Mouse (Mus musculus) lung, postnatal 0 days (tissue): ENCODE measurements around the gene Ovch2. TPM values are rescaled to one million over a fixed set of nuclear protein-coding genes. Genes with fewer than 3 reads are reported as not detected.

Experiments
- ATAC-seq: fragments of 200-750 bp; cut with Nextera tagmentation; 2 replicates; pipeline ENCODE4 v1.8.0; 2017; ENCODE audit warnings: moderate library complexity
- DNase-seq: peaks from one replicate; pipeline ENCODE4 v3.0.0-alpha.2; 2016; ENCODE audit warnings: low spot score
- H3K27ac ChIP-seq: fragments of 300-500 bp; sonication (generic); 2 replicates; pipeline ENCODE4 v1.5.1; 2014; ENCODE audit warnings: antibody characterized with exemption, mild to moderate bottlenecking, low read length, mixed read lengths
- H3K27me3 ChIP-seq: fragments of 300-500 bp; sonication (generic); replicated peaks from 2 replicates; pipeline ENCODE4 v1.6.1; 2014; ENCODE audit warnings: low read length, mixed read lengths; ENCODE audit not compliant: insufficient read depth
- H3K36me3 ChIP-seq: fragments of 300-500 bp; sonication (generic); 2 replicates; pipeline ENCODE4 v1.6.1; 2014; ENCODE audit warnings: low read length, mixed read lengths; ENCODE audit not compliant: insufficient read depth
- H3K4me1 ChIP-seq: fragments of 300-500 bp; sonication (generic); 2 replicates; pipeline ENCODE4 v1.6.1; 2014; ENCODE audit warnings: antibody characterized with exemption, low read depth, low read length, mixed read lengths; ENCODE audit not compliant: insufficient read depth
- H3K4me2 ChIP-seq: fragments of 300-500 bp; sonication (generic); replicated peaks from 2 replicates; pipeline ENCODE4 v1.6.1; 2014; ENCODE audit warnings: low read depth, mild to moderate bottlenecking, low read length, moderate library complexity, mixed read lengths
- H3K4me3 ChIP-seq: fragments of 300-500 bp; sonication (generic); 2 replicates; pipeline ENCODE4 v1.5.1; 2014; ENCODE audit warnings: low read depth, low read length
- H3K9ac ChIP-seq: fragments of 300-500 bp; sonication (generic); replicated peaks from 2 replicates; pipeline ENCODE4 v1.6.1; 2014; ENCODE audit warnings: low read depth, mild to moderate bottlenecking
- H3K9me3 ChIP-seq: fragments of 300-500 bp; sonication (generic); 2 replicates; pipeline ENCODE4 v1.6.1; 2016; ENCODE audit warnings: low read length, mixed read lengths
- CTCF ChIP-seq: IDR thresholded peaks from 2 replicates; pipeline ENCODE4 v1.5.1; 2016; ENCODE audit warnings: antibody characterized with exemption, mild to moderate bottlenecking
- EP300 ChIP-seq: IDR thresholded peaks from 2 replicates; pipeline ENCODE4 v1.6.1; 2016; ENCODE audit warnings: antibody characterized with exemption, mild to moderate bottlenecking, control low read depth
- WGBS: fragments of 180-500 bp; shearing (Covaris S2); extraction: QIAGEN DNeasy Blood & Tissue Kit; methylation state at CpG from one replicate; pipeline ENCODE4 v1.1.7; 2014; 5-methylcytosine and 5-hydroxymethylcytosine counted together
- polyA plus RNA-seq: library from polyadenylated mRNA; unstranded; fragments of >200 nt; fragmentation: Nextera tagmentation; extraction: Ambion mirVana; gene quantifications from 2 replicates; pipeline ENCODE4 v1.2.1, GENCODE M21; 2015

Gene Ovch2
- polyA plus RNA-seq, 1 experiment from 2014 or later, result not detected

- no peak within 1 kb of the TSS for H3K9ac ChIP-seq
- no peaks in the 10 kb centered on the region for H3K4me1 ChIP-seq
- peak; percentile 52; the same call in 1 of the 2 replicates for ATAC-seq
- H3K4me3 ChIP-seq, result no peak within 1 kb of the TSS
- H3K27ac ChIP-seq, result no peak within 1 kb of the TSS
- no peaks in the 10 kb centered on the region for H3K9me3 ChIP-seq
- WGBS, result 10% methylated on average over 23 of the region's 23 CpGs
- no peaks in the 10 kb centered on the region for H3K36me3 ChIP-seq
- H3K4me2 ChIP-seq, result 0 out of 2 replicates have a peak within 1 kb of the TSS, but pooled peaks have one; percentile 8
- H3K27me3 ChIP-seq, result no peaks in the 10 kb centered on the region
- DNase-seq, result peak; percentile 17
- TF ChIP-seq CTCF (peak; percentile 27; the same call in 1 of the 2 replicates), EP300 (no peak)
Measured at GRCm38 (mm10) chr7:107757308-107758151, 43.5 kb downstream of the Ovch2 start, which contains the start of gene Cyb5r2. TSS of gene Cyb5r2 (minus strand) at chr7:107758032.

- H3K4me1 ChIP-seq, result no peaks in the 10 kb centered on the region
- 89% methylated on average over 2 of the region's 2 CpGs for WGBS
- no peaks in the 10 kb centered on the region for H3K27me3 ChIP-seq
- no peak overlapping the region for H3K4me3 ChIP-seq
- no peak overlapping the region for H3K27ac ChIP-seq
- ATAC-seq (no peak), DNase-seq (no peak)
- H3K9ac ChIP-seq, result no peak overlapping the region
- no peaks in the 10 kb centered on the region for H3K9me3 ChIP-seq
- TF ChIP-seq EP300 (no peak), CTCF (no peak)
- H3K36me3 ChIP-seq, result no peaks in the 10 kb centered on the region
- no peak overlapping the region for H3K4me2 ChIP-seq
Measured at GRCm38 (mm10) chr7:107756748-107757147, 44.3 kb downstream of the Ovch2 start.

- no peak overlapping the region for H3K4me2 ChIP-seq
- no peaks in the 10 kb centered on the region for H3K4me1 ChIP-seq
- no peak for ATAC-seq
- no peak for DNase-seq
- no peaks in the 10 kb centered on the region for H3K9me3 ChIP-seq
- TF ChIP-seq EP300, result no peak
- no peak for TF ChIP-seq CTCF
- H3K27ac ChIP-seq, result no peak overlapping the region
- H3K4me3 ChIP-seq, result no peak overlapping the region
- no peaks in the 10 kb centered on the region for H3K27me3 ChIP-seq
- 53% methylated on average over 3 of the region's 3 CpGs for WGBS
- H3K36me3 ChIP-seq, result no peaks in the 10 kb centered on the region
- no peak overlapping the region for H3K9ac ChIP-seq
Measured at GRCm38 (mm10) chr7:107755905-107756304, 45.1 kb downstream of the Ovch2 start.

GRCm38 (mm10) chr7:107752031-107752520 lies 48.9 kb downstream of the Ovch2 start:
- Histone ChIP-seq H3K9me3 (no peaks in the 10 kb centered on the region), H3K27me3 (no peaks in the 10 kb centered on the region), H3K4me3 (no peak overlapping the region), H3K4me1 (no peaks in the 10 kb centered on the region), H3K9ac (no peak overlapping the region), H3K27ac (no peak overlapping the region), H3K36me3 (no peaks in the 10 kb centered on the region), H3K4me2 (no peak overlapping the region)
- DNase-seq, result no peak
- TF ChIP-seq EP300 (no peak), CTCF (no peak)
- no peak for ATAC-seq
- 74% methylated on average over 10 of the region's 10 CpGs for WGBS

GRCm38 (mm10) chr7:107749721-107750120 lies 51.3 kb downstream of the Ovch2 start:
- DNase-seq (no peak), ATAC-seq (no peak)
- Histone ChIP-seq H3K4me3 (no peak overlapping the region), H3K9me3 (no peaks in the 10 kb centered on the region), H3K27me3 (no peaks in the 10 kb centered on the region), H3K4me1 (no peaks in the 10 kb centered on the region), H3K27ac (no peak overlapping the region), H3K36me3 (no peaks in the 10 kb centered on the region), H3K4me2 (no peak overlapping the region), H3K9ac (no peak overlapping the region)
- TF ChIP-seq EP300, result no peak
- TF ChIP-seq CTCF, result no peak
- 69% methylated on average over 4 of the region's 4 CpGs for WGBS

- DNase-seq, result peak; percentile 67
- Histone ChIP-seq H3K4me3 (no peak overlapping the region), H3K27me3 (no peaks in the 10 kb centered on the region), H3K4me1 (no peaks in the 10 kb centered on the region), H3K4me2 (no peak overlapping the region), H3K9me3 (no peaks in the 10 kb centered on the region), H3K27ac (no peak overlapping the region), H3K36me3 (no peaks in the 10 kb centered on the region), H3K9ac (no peak overlapping the region)
- no peak for TF ChIP-seq EP300
- TF ChIP-seq CTCF, result peak; percentile 73
- ATAC-seq, result no peak
- WGBS, result 12% methylated on average over 3 of the region's 3 CpGs
Measured at GRCm38 (mm10) chr7:107749270-107749669, 51.7 kb downstream of the Ovch2 start.
